Mouse (Mus musculus): Measurements from ENCODE around the gene Iqgap2.

GRCm38 (mm10) chr13:95655284-95655683 lies 236.4 kb downstream of the Iqgap2 start:
- TF ChIP-seq CTCF (IDR thresholded peaks at IDR 0.05; ENCODE audit: low read depth, low read length) = no peak
- TF ChIP-seq POLR2A (IDR thresholded peaks at IDR 0.05; ENCODE audit: borderline replicate concordance, low read depth, low read length) = no peak
